In the genomic region with DNA sequence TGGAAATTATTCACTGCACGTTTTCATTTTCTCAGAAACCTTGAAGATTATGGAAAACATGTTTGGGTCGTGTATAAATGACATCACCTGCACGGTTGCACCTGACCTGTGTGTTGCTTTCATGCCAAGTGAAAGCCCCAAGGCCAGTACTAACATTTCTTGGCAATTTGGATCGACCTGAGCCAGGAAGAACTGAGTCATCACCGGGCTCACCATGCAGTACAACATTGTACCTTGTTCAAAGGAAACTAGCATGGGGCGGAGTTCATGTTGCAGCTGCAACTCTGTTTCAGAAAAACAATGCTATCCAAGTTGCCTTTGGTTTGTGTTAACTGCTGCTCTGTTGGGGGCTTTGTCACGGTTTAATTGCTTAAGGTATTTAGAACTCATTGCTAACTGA, we compare ENCODE assay signal across 14 mouse cellular contexts. TPM values are rescaled to one million over a fixed set of nuclear protein-coding genes. Genes with fewer than 3 reads are reported as not detected.
DNase-seq lines count a peak whose midpoint lies in the region; ATAC-seq and TF ChIP-seq lines count a peak whose summit lies in the region.
"Had no signal": no experiment of that assay in that cellular context is flagged by ENCODE, and none has a peak within 500 bp of the region (broad histone marks: within the 10 kb centered on the region; RNA-seq: fewer than 3 reads in every experiment).

No protein-coding gene starts in this region.

- H3K4me3 ChIP-seq in stomach, postnatal 0 days (ENCODE audit: low read depth, low read length) = no peak overlapping the region
- H3K4me3 ChIP-seq in hindbrain, embryonic 12.5 days = no peak overlapping the region
- H3K4me3 ChIP-seq: gastrocnemius, adult 2 months; midbrain, embryonic 12.5 days; neural tube, embryonic 13.5 days had no signal

- peak; percentile 56 for DNase-seq in adrenal gland, adult 8-10 months
- DNase-seq in adrenal gland, postnatal 4 days (ENCODE audit: low spot score in 2 of 2) = no peak
- peak; percentile 63 for DNase-seq in testis, postnatal 14 days (ENCODE audit: low spot score)
- no peak for DNase-seq in testis, postnatal 10 days (ENCODE audit: low spot score)
- DNase-seq in induced T-regulatory cell, adult 2 months (ENCODE audit: low read depth) = peak; percentile 75
- DNase-seq in stomach, postnatal 0 days (ENCODE audit: low spot score) = peak; percentile 66
- DNase-seq in left cerebral cortex, adult 11 months (ENCODE audit: low spot score) = no peak
- DNase-seq: gastrocnemius, adult 2 months; lung, embryonic 14.5 days had no signal

- peaks cover 5% of the 10 kb centered on the region; the same call in 1 of the 2 replicates for H3K4me1 ChIP-seq in stomach, postnatal 0 days (replicated peaks; ENCODE audit: control insufficient read depth, insufficient read depth)
- H3K4me1 ChIP-seq in hindbrain, embryonic 12.5 days = peaks cover 36% of the 10 kb centered on the region

- no peak; the same call in 1 of the 2 replicates for ATAC-seq in stomach, postnatal 0 days (ENCODE audit: low FRiP score, low TSS enrichment)
- ATAC-seq in hindbrain, embryonic 12.5 days (ENCODE audit: low FRiP score) = no peak

- H3K9me3 ChIP-seq in stomach, postnatal 0 days (ENCODE audit: control insufficient read depth, low read length) = no peaks in the 10 kb centered on the region
- no peaks in the 10 kb centered on the region for H3K9me3 ChIP-seq in hindbrain, embryonic 12.5 days (replicated peaks)
- H3K9me3 ChIP-seq: midbrain, embryonic 12.5 days; neural tube, embryonic 13.5 days had no signal

- H3K4me2 ChIP-seq in stomach, postnatal 0 days (replicated peaks; ENCODE audit: low read depth) = no peak overlapping the region
- H3K4me2 ChIP-seq in hindbrain, embryonic 12.5 days (replicated peaks) = no peak overlapping the region
- H3K4me2 ChIP-seq: lung, embryonic 14.5 days; midbrain, embryonic 12.5 days; neural tube, embryonic 13.5 days had no signal

- 52% methylated on average over 7 of the region's 7 CpGs for WGBS in stomach, postnatal 0 days
- 67% methylated on average over 7 of the region's 7 CpGs for WGBS in hindbrain, embryonic 12.5 days

- H3K36me3 ChIP-seq in stomach, postnatal 0 days (ENCODE audit: control insufficient read depth, insufficient read depth, low read length) = no peaks in the 10 kb centered on the region
- no peaks in the 10 kb centered on the region for H3K36me3 ChIP-seq in hindbrain, embryonic 12.5 days
- H3K36me3 ChIP-seq: midbrain, embryonic 12.5 days; neural tube, embryonic 13.5 days had no signal

- no peak overlapping the region for H3K9ac ChIP-seq in stomach, postnatal 0 days (ENCODE audit: low read length)
- no peak overlapping the region for H3K9ac ChIP-seq in hindbrain, embryonic 12.5 days
- H3K9ac ChIP-seq: lung, embryonic 14.5 days; midbrain, embryonic 12.5 days; neural tube, embryonic 13.5 days had no signal

- H3K27me3 ChIP-seq in stomach, postnatal 0 days (ENCODE audit: control insufficient read depth, insufficient read depth, low read length) = no peaks in the 10 kb centered on the region
- no peaks in the 10 kb centered on the region for H3K27me3 ChIP-seq in hindbrain, embryonic 12.5 days
- H3K27me3 ChIP-seq: midbrain, embryonic 12.5 days; neural tube, embryonic 13.5 days had no signal

- H3K27ac ChIP-seq in stomach, postnatal 0 days (replicated peaks) = peak overlapping the region; percentile 71
- H3K27ac ChIP-seq in hindbrain, embryonic 12.5 days = no peak overlapping the region
- H3K27ac ChIP-seq: gastrocnemius, adult 2 months; midbrain, embryonic 12.5 days; neural tube, embryonic 13.5 days had no signal

- no peak for TF ChIP-seq EP300 in stomach, postnatal 0 days (optimal IDR thresholded peaks at IDR 0.05)

- no peak for TF ChIP-seq CTCF in stomach, postnatal 0 days (IDR thresholded peaks at IDR 0.05; ENCODE audit: low read depth)

RNA-seq across cellular contexts. Expression of a gene that starts 3.5 kb away (rescaled TPM):
- 10 to 100 TPM; 40.1 to 81.5 (median 56.4) TPM for total RNA-seq in adrenal gland, adult 8-10 months (2022)
- 10 to 100 TPM; 55.9 to 65.9 TPM for total RNA-seq in adrenal gland, postnatal 4 days (2021)
- polyA plus RNA-seq in stomach, postnatal 0 days (2015; fragmentation: Nextera tagmentation; extraction: Ambion mirVana) = 50.8 TPM in 2 replicates
- polyA plus RNA-seq in hindbrain, embryonic 12.5 days (2016; fragmentation: Nextera tagmentation; extraction: Ambion mirVana) = 168 and 182 TPM in 2 replicates
- total RNA-seq: common myeloid progenitor, adult 5-6 weeks; hematopoietic stem cell, adult 5-6 weeks had no signal

RNA-seq across cellular contexts. Expression of a gene that starts 34.4 kb away (rescaled TPM):
- total RNA-seq in adrenal gland, adult 8-10 months (2022) = 10 to 100 TPM; 23.5 to 30.6 (median 24.6) TPM
- total RNA-seq in adrenal gland, postnatal 4 days (2021) = 10 to 100 TPM; 30.1 to 31.4 TPM
- polyA plus RNA-seq in stomach, postnatal 0 days (2015; fragmentation: Nextera tagmentation; extraction: Ambion mirVana) = 20.7 and 20.8 TPM in 2 replicates
- polyA plus RNA-seq in hindbrain, embryonic 12.5 days (2016; fragmentation: Nextera tagmentation; extraction: Ambion mirVana) = 34.7 and 37.7 TPM in 2 replicates

RNA-seq across cellular contexts. Expression of a gene that starts 40.5 kb away (rescaled TPM):
- total RNA-seq in adrenal gland, adult 8-10 months (2022) = 10 to 100 TPM; 30.9 to 60.3 (median 45.3) TPM
- 10 to 100 TPM; 57.7 to 61.0 TPM for total RNA-seq in adrenal gland, postnatal 4 days (2021)
- polyA plus RNA-seq in stomach, postnatal 0 days (2015; fragmentation: Nextera tagmentation; extraction: Ambion mirVana) = 10.3 and 10.6 TPM in 2 replicates
- polyA plus RNA-seq in hindbrain, embryonic 12.5 days (2016; fragmentation: Nextera tagmentation; extraction: Ambion mirVana) = 16.5 and 16.9 TPM in 2 replicates

Comparison
In these comparisons a context has a peak if more than half of its experiments do, and no peak if none do; other contexts are left out.
1. DNase-seq: peak in adrenal gland, adult 8-10 months (single experiment), testis, postnatal 14 days (single experiment), induced T-regulatory cell, adult 2 months (single experiment) and stomach, postnatal 0 days (single experiment); none in adrenal gland, postnatal 4 days (0 of 2), testis, postnatal 10 days (single experiment) and left cerebral cortex, adult 11 months (single experiment).